Mouse (Mus musculus) hindbrain, postnatal 0 days (tissue): Measurements from ENCODE around the gene Hist1h2ae. TPM values are rescaled to one million over a fixed set of nuclear protein-coding genes. Genes with fewer than 3 reads are reported as not detected.

Source experiments
- ATAC-seq: fragments of 200-750 bp; cut with Nextera tagmentation; 2 replicates; pipeline ENCODE4 v1.8.0; 2017; ENCODE audit warnings: mild to moderate bottlenecking, moderate TSS enrichment, moderate library complexity
- DNase-seq: peaks from one replicate; pipeline ENCODE4 v3.0.0-alpha.2; 2015; ENCODE audit warnings: low spot score
- H3K27ac ChIP-seq: fragments of 300-500 bp; sonication (generic); 2 replicates; pipeline ENCODE4 v1.5.1; 2014; ENCODE audit warnings: mild to moderate bottlenecking
- H3K27me3 ChIP-seq: fragments of 300-500 bp; sonication (generic); 2 replicates; pipeline ENCODE4 v1.6.1; 2014; ENCODE audit warnings: low read length, mixed read lengths; ENCODE audit not compliant: insufficient read depth
- H3K36me3 ChIP-seq: fragments of 300-500 bp; sonication (generic); 2 replicates; pipeline ENCODE4 v1.6.1; 2014; ENCODE audit warnings: low read length, mixed read lengths; ENCODE audit not compliant: insufficient read depth
- H3K4me1 ChIP-seq: fragments of 300-500 bp; sonication (generic); 2 replicates; pipeline ENCODE4 v1.6.1; 2014; ENCODE audit warnings: antibody characterized with exemption, low read length, mixed read lengths; ENCODE audit not compliant: insufficient read depth
- H3K4me2 ChIP-seq: fragments of 300-500 bp; sonication (generic); 2 replicates; pipeline ENCODE4 v1.6.1; 2014; ENCODE audit warnings: low read depth, mild to moderate bottlenecking, low read length, moderate library complexity, mixed read lengths
- H3K4me3 ChIP-seq: fragments of 300-500 bp; sonication (generic); 2 replicates; pipeline ENCODE4 v1.5.1; 2014; ENCODE audit warnings: low read length
- H3K9ac ChIP-seq: fragments of 300-500 bp; sonication (generic); replicated peaks from 2 replicates; pipeline ENCODE4 v1.6.1; 2014; ENCODE audit warnings: mild to moderate bottlenecking, low read length, moderate library complexity, mixed read lengths
- H3K9me3 ChIP-seq: fragments of 300-500 bp; sonication (generic); 2 replicates; pipeline ENCODE4 v1.6.1; 2016; ENCODE audit warnings: low read length, mixed read lengths
- CTCF ChIP-seq: IDR thresholded peaks from 2 replicates; pipeline ENCODE4 v1.5.1; 2016; ENCODE audit warnings: antibody characterized with exemption, control low read depth, low read depth
- WGBS: fragments of 180-500 bp; shearing (Covaris S2); extraction: QIAGEN DNeasy Blood & Tissue Kit; methylation state at CpG from one replicate; pipeline ENCODE4 v1.1.7; 2014; 5-methylcytosine and 5-hydroxymethylcytosine counted together
- microRNA-seq, 2 experiments: library from miRNA; unstranded; fragments of <30 nt; microRNA quantifications; one replicate each; pipeline ENCODE4; 2016
- polyA plus RNA-seq: library from polyadenylated mRNA; unstranded; fragments of >200 nt; fragmentation: Nextera tagmentation; extraction: Ambion mirVana; gene quantifications from 2 replicates; pipeline ENCODE4 v1.2.1, GENCODE M21; 2015
- total RNA-seq: library from RNA; depleted of rRNA; stranded (reverse); fragments of >200 nt; gene quantifications from 2 replicates; pipeline ENCODE4 v1.2.3, GENCODE M21; 2014; rRNA removed

The Hist1h2ae gene
- total and polyA plus RNA-seq, 2 experiments from 2014 or later = 12.2 to 221 TPM

DNA sequence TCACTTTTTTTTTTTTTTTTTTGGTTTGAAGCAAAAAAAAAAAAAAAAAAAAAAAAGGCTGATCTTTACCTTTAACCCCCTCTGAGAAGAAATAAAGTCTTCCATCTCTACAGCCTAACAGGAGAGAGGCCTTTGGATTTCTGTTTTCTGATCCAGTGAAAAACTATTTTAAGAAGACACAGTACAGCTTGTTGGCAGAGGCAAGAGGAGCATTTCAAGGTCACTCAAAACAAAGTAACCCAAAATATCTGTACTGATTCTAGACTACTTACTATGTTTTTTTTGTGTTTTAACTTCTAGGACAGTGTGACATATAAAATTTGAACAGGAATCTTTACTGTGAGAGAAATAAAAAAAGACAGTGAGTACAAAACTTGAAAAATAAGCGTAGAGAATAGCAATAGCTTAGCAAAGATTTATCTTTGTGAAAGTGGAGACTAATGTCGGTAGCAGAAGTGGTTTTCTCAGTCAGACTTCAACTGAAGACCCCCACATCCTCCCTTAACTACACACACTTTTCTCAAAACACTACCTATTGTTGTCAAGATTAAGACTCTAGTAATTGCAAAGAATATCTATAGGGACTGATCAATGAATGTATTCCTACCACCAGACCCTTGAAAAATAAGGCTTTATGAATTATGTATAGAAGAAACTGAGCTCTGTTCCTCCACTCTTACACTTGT is 41.4 kb downstream of the Hist1h2ae start:
- H3K4me3 ChIP-seq = peak overlapping the region; percentile 40
- DNase-seq (no peak), ATAC-seq (no peak)
- peaks cover 5% of the 10 kb centered on the region; the same call in 1 of the 2 replicates for H3K4me1 ChIP-seq
- H3K4me2 ChIP-seq = peak overlapping the region; percentile 61
- no peaks in the 10 kb centered on the region for H3K36me3 ChIP-seq
- peak overlapping the region; percentile 87; the same call in 1 of the 2 replicates for H3K27ac ChIP-seq
- H3K27me3 ChIP-seq = no peaks in the 10 kb centered on the region
- TF ChIP-seq CTCF = no peak
- no peaks in the 10 kb centered on the region for H3K9me3 ChIP-seq
- 33% methylated on average over 2 of the region's 2 CpGs for WGBS
- peak overlapping the region; percentile 54 for H3K9ac ChIP-seq

DNA sequence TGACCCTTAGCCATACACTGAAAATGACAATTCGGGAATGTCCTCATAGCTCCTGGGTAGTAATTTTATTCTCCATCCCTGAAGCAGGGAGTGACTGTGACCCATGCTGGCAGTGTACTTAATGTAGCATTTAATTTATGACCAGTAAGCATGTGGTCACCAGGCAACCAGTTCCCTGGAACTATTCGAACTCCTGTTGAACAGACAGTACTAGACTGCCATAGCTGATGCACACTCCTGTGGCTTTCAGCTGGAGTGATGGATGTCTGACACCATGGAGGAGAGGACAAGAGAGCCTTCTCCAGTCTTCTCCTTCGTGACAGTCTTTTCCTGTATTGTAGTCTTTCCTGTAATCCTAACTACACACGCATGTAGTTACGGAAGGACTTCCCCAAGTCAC is 42.0 kb downstream of the Hist1h2ae start:
- H3K27ac ChIP-seq = no peak overlapping the region
- no peak for ATAC-seq
- WGBS = 53% methylated on average over 5 of the region's 5 CpGs
- no peak overlapping the region for H3K4me3 ChIP-seq
- H3K9ac ChIP-seq = no peak overlapping the region
- no peak for DNase-seq
- H3K27me3 ChIP-seq = no peaks in the 10 kb centered on the region
- H3K4me1 ChIP-seq = no peaks in the 10 kb centered on the region
- no peak for TF ChIP-seq CTCF
- H3K4me2 ChIP-seq = no peak overlapping the region
- H3K9me3 ChIP-seq = no peaks in the 10 kb centered on the region
- no peaks in the 10 kb centered on the region for H3K36me3 ChIP-seq

- no peak for TF ChIP-seq CTCF
- Histone ChIP-seq H3K9ac (peak overlapping the region; percentile 51; the same call in 1 of the 2 replicates), H3K36me3 (no peaks in the 10 kb centered on the region), H3K4me3 (peak overlapping the region; percentile 37), H3K4me2 (peak overlapping the region; percentile 62), H3K4me1 (no peaks in the 10 kb centered on the region), H3K27me3 (no peaks in the 10 kb centered on the region), H3K27ac (peak overlapping the region; percentile 12; the same call in 1 of the 2 replicates), H3K9me3 (no peaks in the 10 kb centered on the region)
- peak; percentile 67; the same call in 1 of the 2 replicates for ATAC-seq
- peak; percentile 97 for DNase-seq
- WGBS = under 1% methylated on average over 17 of the region's 17 CpGs
Measured at GRCm38 (mm10) chr13:23526312-23526711, 44.7 kb downstream of the Hist1h2ae start.

- DNase-seq (peak; percentile 28), ATAC-seq (no peak)
- Histone ChIP-seq H3K27ac (no peak overlapping the region), H3K9ac (no peak overlapping the region), H3K36me3 (no peaks in the 10 kb centered on the region), H3K4me2 (peak overlapping the region; percentile 62), H3K4me3 (peak overlapping the region; percentile 37), H3K27me3 (no peaks in the 10 kb centered on the region), H3K9me3 (no peaks in the 10 kb centered on the region), H3K4me1 (no peaks in the 10 kb centered on the region)
- TF ChIP-seq CTCF = no peak
- 4% methylated on average over 10 of the region's 10 CpGs for WGBS
Measured at GRCm38 (mm10) chr13:23525901-23526300, 45.1 kb downstream of the Hist1h2ae start.

GRCm38 (mm10) chr13:23524654-23525053 is 46.4 kb downstream of the Hist1h2ae start:
- H3K4me1 ChIP-seq = no peaks in the 10 kb centered on the region
- no peak overlapping the region for H3K4me2 ChIP-seq

DNA sequence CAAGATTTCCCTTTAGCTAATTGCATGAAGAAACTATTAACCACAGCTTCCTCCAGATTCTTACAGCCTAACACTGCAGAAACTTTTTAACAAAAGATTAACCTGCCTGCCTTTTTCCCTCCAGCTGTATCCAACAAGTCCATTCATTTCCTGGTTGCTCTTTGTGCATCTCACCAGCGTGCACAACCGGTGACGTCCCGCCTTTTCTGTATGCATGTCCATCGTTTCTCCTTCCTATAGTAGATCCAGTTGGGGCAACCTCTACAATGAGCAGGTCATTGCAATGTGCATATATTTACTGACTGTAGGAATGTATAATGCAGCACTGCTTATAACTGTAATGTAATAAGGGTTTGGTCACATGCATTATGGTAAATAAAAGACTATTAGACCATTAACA is 47.0 kb downstream of the Hist1h2ae start:
- H3K27ac ChIP-seq = no peak overlapping the region
- H3K27me3 ChIP-seq = no peaks in the 10 kb centered on the region
- H3K4me1 ChIP-seq = no peaks in the 10 kb centered on the region
- WGBS = 42% methylated on average over 5 of the region's 5 CpGs
- no peaks in the 10 kb centered on the region for H3K9me3 ChIP-seq
- no peak overlapping the region for H3K4me3 ChIP-seq
- ATAC-seq (no peak), DNase-seq (no peak)
- no peak for TF ChIP-seq CTCF
- no peak overlapping the region for H3K4me2 ChIP-seq
- H3K36me3 ChIP-seq = no peaks in the 10 kb centered on the region
- no peak overlapping the region for H3K9ac ChIP-seq

More at GRCm38 (mm10) chr13:23524654-23525053, 46.4 kb downstream of the Hist1h2ae start:
- Histone ChIP-seq H3K27ac (no peak overlapping the region), H3K27me3 (no peaks in the 10 kb centered on the region), H3K9ac (no peak overlapping the region), H3K36me3 (no peaks in the 10 kb centered on the region), H3K9me3 (no peaks in the 10 kb centered on the region), H3K4me3 (no peak overlapping the region)
- 8% methylated on average over 5 of the region's 5 CpGs for WGBS
- TF ChIP-seq CTCF = peak; percentile 93
- peak; percentile 88 for DNase-seq
- ATAC-seq = peak; percentile 55; the same call in 1 of the 2 replicates

GRCm38 (mm10) chr13:23521703-23522102 is 49.3 kb downstream of the Hist1h2ae start:
- H3K36me3 ChIP-seq = no peaks in the 10 kb centered on the region
- peak overlapping the region; percentile 37 for H3K4me2 ChIP-seq
- WGBS = under 1% methylated on average over 14 of the region's 14 CpGs
- peak overlapping the region; percentile 3; the same call in 1 of the 2 replicates for H3K4me3 ChIP-seq
- no peaks in the 10 kb centered on the region for H3K27me3 ChIP-seq
- H3K9me3 ChIP-seq = no peaks in the 10 kb centered on the region
- no peaks in the 10 kb centered on the region for H3K4me1 ChIP-seq
- TF ChIP-seq CTCF = no peak
- ATAC-seq (no peak), DNase-seq (peak; percentile 76)
- no peak overlapping the region for H3K9ac ChIP-seq
- no peak overlapping the region for H3K27ac ChIP-seq

Small RNA genes within 50 kb of the gene (microRNA-seq; reads per million reads assigned to microRNA genes)
- gene Gm44297 = 0 reads per million in 2 experiments
- gene Gm44359 = 0 reads per million in 2 experiments
- 0 reads per million in 2 experiments for gene Gm44394

Other genes with a start within 250 kb of the Hist1h2ae start
Only the 30 nearest of the 35 such genes appear.
- 5.0 and 5.5 TPM in 2 replicates for gene Abt1, start 147.4 kb downstream of the Hist1h2ae start, total RNA-seq
- gene Abt1, start 147.4 kb downstream of the Hist1h2ae start, polyA plus RNA-seq = 7.2 and 7.6 TPM in 2 replicates
- gene Btn1a1, start 105.3 kb downstream of the Hist1h2ae start, total RNA-seq = 0.40 and 0.89 TPM in 2 replicates
- gene Btn1a1, start 105.3 kb downstream of the Hist1h2ae start, polyA plus RNA-seq = 0.15 and 0.24 TPM in 2 replicates
- gene Btn2a2, start 82.4 kb downstream of the Hist1h2ae start, total RNA-seq = not detected in 2 replicates
- 0.11 TPM in 1 of 2 replicates, not detected in the other for gene Btn2a2, start 82.4 kb downstream of the Hist1h2ae start, polyA plus RNA-seq
- gene Hist1h4h, start 40.2 kb downstream of the Hist1h2ae start, total RNA-seq = 2,417 and 3,828 TPM in 2 replicates
- 4.2 and 5.5 TPM in 2 replicates for gene Hist1h4h, start 40.2 kb downstream of the Hist1h2ae start, polyA plus RNA-seq
- 415 and 567 TPM in 2 replicates for gene Hist1h2af, start 37.3 kb downstream of the Hist1h2ae start, total RNA-seq
- gene Hist1h2af, start 37.3 kb downstream of the Hist1h2ae start, polyA plus RNA-seq = 3.3 and 7.9 TPM in 2 replicates
- gene Hist1h3g, start 35.8 kb downstream of the Hist1h2ae start, total RNA-seq = 544 and 673 TPM in 2 replicates
- 1.4 and 2.2 TPM in 2 replicates for gene Hist1h3g, start 35.8 kb downstream of the Hist1h2ae start, polyA plus RNA-seq
- gene Hist1h2bh, start 27.8 kb downstream of the Hist1h2ae start, total RNA-seq = 65.9 and 103 TPM in 2 replicates
- 0.13 and 0.35 TPM in 2 replicates for gene Hist1h2bh, start 27.8 kb downstream of the Hist1h2ae start, polyA plus RNA-seq
- gene Hist1h3f, start 27.2 kb downstream of the Hist1h2ae start, total RNA-seq = 466 and 603 TPM in 2 replicates
- 0.16 and 0.54 TPM in 2 replicates for gene Hist1h3f, start 27.2 kb downstream of the Hist1h2ae start, polyA plus RNA-seq
- gene Hist1h4f, start 19.6 kb downstream of the Hist1h2ae start, total RNA-seq = 1,844 and 2,344 TPM in 2 replicates
- 0.89 TPM in 1 of 2 replicates, not detected in the other for gene Hist1h4f, start 19.6 kb downstream of the Hist1h2ae start, polyA plus RNA-seq
- gene Hist1h1d, start 18.0 kb downstream of the Hist1h2ae start, total RNA-seq = 49.4 and 53.4 TPM in 2 replicates
- 0.18 and 0.25 TPM in 2 replicates for gene Hist1h1d, start 18.0 kb downstream of the Hist1h2ae start, polyA plus RNA-seq
- gene Hist1h3e, start 8.9 kb downstream of the Hist1h2ae start, total RNA-seq = 528 and 734 TPM in 2 replicates
- 1.3 and 2.8 TPM in 2 replicates for gene Hist1h3e, start 8.9 kb downstream of the Hist1h2ae start, polyA plus RNA-seq
- gene Hist1h2bg, start 176 bp upstream of the Hist1h2ae start, total RNA-seq = 1,151 and 1,635 TPM in 2 replicates
- gene Hist1h2bg, start 176 bp upstream of the Hist1h2ae start, polyA plus RNA-seq = 2.6 and 5.2 TPM in 2 replicates
- 695 and 1,354 TPM in 2 replicates for gene Hist1h2bf, start 3.0 kb upstream of the Hist1h2ae start, total RNA-seq
- gene Hist1h2bf, start 3.0 kb upstream of the Hist1h2ae start, polyA plus RNA-seq = 1.3 and 2.4 TPM in 2 replicates
- 636 and 885 TPM in 2 replicates for gene Hist1h2ad, start 3.2 kb upstream of the Hist1h2ae start, total RNA-seq
- 0.69 TPM in 1 of 2 replicates, not detected in the other for gene Hist1h2ad, start 3.2 kb upstream of the Hist1h2ae start, polyA plus RNA-seq
- gene Hist1h3d, start 4.5 kb upstream of the Hist1h2ae start, total RNA-seq = 173 and 207 TPM in 2 replicates
- 0.96 and 1.4 TPM in 2 replicates for gene Hist1h3d, start 4.5 kb upstream of the Hist1h2ae start, polyA plus RNA-seq
- gene Hist1h4d, start 10.4 kb upstream of the Hist1h2ae start, total RNA-seq = 1,614 and 2,187 TPM in 2 replicates
- gene Hist1h4d, start 10.4 kb upstream of the Hist1h2ae start, polyA plus RNA-seq = 36.9 and 39.6 TPM in 2 replicates
- gene Hist1h2be, start 49.9 kb upstream of the Hist1h2ae start, total RNA-seq = 262 and 304 TPM in 2 replicates
- 0.30 and 0.41 TPM in 2 replicates for gene Hist1h2be, start 49.9 kb upstream of the Hist1h2ae start, polyA plus RNA-seq
- gene Hist1h1e, start 51.3 kb upstream of the Hist1h2ae start, total RNA-seq = 281 and 348 TPM in 2 replicates
- gene Hist1h1e, start 51.3 kb upstream of the Hist1h2ae start, polyA plus RNA-seq = 20.1 and 21.9 TPM in 2 replicates
- 63.3 and 98.5 TPM in 2 replicates for gene Hist1h2ac, start 112.7 kb upstream of the Hist1h2ae start, total RNA-seq
- 0.30 and 0.38 TPM in 2 replicates for gene Hist1h2ac, start 112.7 kb upstream of the Hist1h2ae start, polyA plus RNA-seq
- 189 and 295 TPM in 2 replicates for gene Hist1h2bc, start 113.0 kb upstream of the Hist1h2ae start, total RNA-seq
- 36.1 and 46.1 TPM in 2 replicates for gene Hist1h2bc, start 113.0 kb upstream of the Hist1h2ae start, polyA plus RNA-seq
- gene Hist1h1t, start 124.6 kb upstream of the Hist1h2ae start, total RNA-seq = 1.1 and 1.6 TPM in 2 replicates
- not detected in 2 replicates for gene Hist1h1t, start 124.6 kb upstream of the Hist1h2ae start, polyA plus RNA-seq
- gene Hist1h4c, start 127.2 kb upstream of the Hist1h2ae start, total RNA-seq = 1,149 and 1,400 TPM in 2 replicates
- 4.0 and 4.6 TPM in 2 replicates for gene Hist1h4c, start 127.2 kb upstream of the Hist1h2ae start, polyA plus RNA-seq
- 3.2 and 11.1 TPM in 2 replicates for gene Hfe, start 139.6 kb upstream of the Hist1h2ae start, total RNA-seq
- gene Hfe, start 139.6 kb upstream of the Hist1h2ae start, polyA plus RNA-seq = 7.9 and 8.6 TPM in 2 replicates
- 508 and 626 TPM in 2 replicates for gene Hist1h1c, start 167.6 kb upstream of the Hist1h2ae start, total RNA-seq
- gene Hist1h1c, start 167.6 kb upstream of the Hist1h2ae start, polyA plus RNA-seq = 31.4 and 35.4 TPM in 2 replicates
- gene Hist1h3c, start 174.4 kb upstream of the Hist1h2ae start, total RNA-seq = 1,362 and 1,480 TPM in 2 replicates
- 1.6 and 2.1 TPM in 2 replicates for gene Hist1h3c, start 174.4 kb upstream of the Hist1h2ae start, polyA plus RNA-seq
- gene Hist1h2bb, start 175.5 kb upstream of the Hist1h2ae start, total RNA-seq = 1,454 and 1,759 TPM in 2 replicates
- gene Hist1h2bb, start 175.5 kb upstream of the Hist1h2ae start, polyA plus RNA-seq = 0.49 and 0.55 TPM in 2 replicates
- 349 and 438 TPM in 2 replicates for gene Hist1h2ab, start 179.9 kb upstream of the Hist1h2ae start, total RNA-seq
- gene Hist1h2ab, start 179.9 kb upstream of the Hist1h2ae start, polyA plus RNA-seq = 7.4 and 10.4 TPM in 2 replicates
- gene Hist1h3b, start 181.0 kb upstream of the Hist1h2ae start, total RNA-seq = 956 and 1,079 TPM in 2 replicates
- 2.6 and 3.2 TPM in 2 replicates for gene Hist1h3b, start 181.0 kb upstream of the Hist1h2ae start, polyA plus RNA-seq
- gene Hist1h4b, start 185.8 kb upstream of the Hist1h2ae start, total RNA-seq = 334 and 514 TPM in 2 replicates
- 1.3 and 2.8 TPM in 2 replicates for gene Hist1h4b, start 185.8 kb upstream of the Hist1h2ae start, polyA plus RNA-seq
- 789 and 958 TPM in 2 replicates for gene Hist1h4a, start 190.0 kb upstream of the Hist1h2ae start, total RNA-seq
- gene Hist1h4a, start 190.0 kb upstream of the Hist1h2ae start, polyA plus RNA-seq = 0.53 TPM in 1 of 2 replicates, not detected in the other